Mouse (Mus musculus): Measurements from ENCODE around the gene Ift46.
"Not testable (repeated sequence)": the region's sequence is repeated elsewhere in the genome, so short reads cannot be mapped to it uniquely, and the experiment has no call there.

Ift46 gene

GRCm38 (mm10) chr9:44735886-44736285 is 31.8 kb upstream of the Ift46 start:
- DNase-seq (ENCODE audit: low read depth, low spot score) = no peak

GRCm38 (mm10) chr9:44736301-44736700 is 31.4 kb upstream of the Ift46 start:
- DNase-seq (ENCODE audit: low read depth, low spot score) = no peak

DNA sequence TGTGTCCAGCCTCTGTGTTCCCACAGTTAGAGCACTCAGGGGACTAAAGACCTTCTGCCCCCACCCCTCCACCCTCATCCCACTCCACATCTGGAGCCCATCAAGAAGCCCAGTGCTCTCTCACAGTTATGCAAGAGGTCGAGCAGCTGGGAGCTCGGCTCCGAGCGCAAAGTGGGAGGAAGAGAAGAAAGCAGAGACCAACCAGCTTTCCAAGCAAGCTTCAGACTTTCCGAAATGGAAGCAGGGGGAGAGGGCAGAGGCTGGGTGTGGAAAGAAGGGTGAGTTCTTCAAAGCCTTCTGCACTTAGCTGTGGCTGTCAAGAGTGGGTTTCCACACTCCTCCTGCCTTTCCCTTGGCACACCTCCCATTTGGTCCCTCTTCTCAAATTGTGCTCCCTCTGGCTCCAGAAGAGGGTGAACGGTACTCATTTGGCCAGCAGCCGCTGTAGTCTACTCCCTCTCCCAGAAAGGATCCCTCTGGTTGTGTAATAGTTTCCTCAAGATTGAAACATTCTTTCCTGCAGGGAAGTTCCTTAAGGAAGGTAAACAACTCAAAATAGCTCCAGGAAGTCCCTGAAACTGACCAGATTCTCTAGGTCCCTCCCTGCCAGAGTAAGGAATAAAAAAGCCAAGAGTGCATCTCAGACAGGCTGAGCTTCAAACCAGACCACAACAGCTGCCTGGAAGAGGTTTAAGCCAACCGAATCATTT is 30.3 kb upstream of the Ift46 start:
- no peak for DNase-seq (ENCODE audit: low read depth, low spot score)

DNA sequence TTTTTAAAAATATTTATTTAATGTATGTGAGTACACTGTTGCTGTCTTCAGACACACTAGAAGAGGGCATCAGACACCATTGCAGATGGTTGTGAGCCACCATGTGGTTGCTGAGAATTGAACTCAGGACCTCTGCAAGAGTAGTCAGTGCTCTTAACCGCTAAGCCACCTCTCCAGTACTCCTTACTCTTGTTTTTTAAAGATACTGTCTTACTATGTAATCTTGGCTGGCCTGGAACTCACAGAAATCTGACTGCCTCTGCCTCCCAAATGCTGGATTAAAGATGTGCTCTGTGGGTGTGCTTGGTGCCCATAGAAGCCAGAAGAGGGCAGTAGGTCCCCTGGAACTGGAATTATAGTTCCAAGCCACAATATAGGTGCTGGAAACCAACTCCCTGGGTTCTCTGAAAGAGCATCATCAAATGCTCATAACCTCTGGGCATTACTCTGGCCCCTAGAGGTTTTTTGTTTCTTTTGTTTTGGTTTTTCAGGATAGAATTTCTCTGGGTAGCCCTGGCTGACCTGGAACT is 27.0 kb upstream of the Ift46 start:
- DNase-seq (ENCODE audit: low read depth, low spot score) = no peak

- DNase-seq (ENCODE audit: low read depth, low spot score) = no peak
These were observed 22.3 kb upstream of the Ift46 start for GRCm38 (mm10) chr9:44745371-44745770.

GRCm38 (mm10) chr9:44746666-44747065 is 21.0 kb upstream of the Ift46 start:
- DNase-seq (ENCODE audit: low read depth, low spot score) = no peak

- DNase-seq (ENCODE audit: low read depth, low spot score) = no peak
These were observed 20.4 kb upstream of the Ift46 start for GRCm38 (mm10) chr9:44747341-44747740.

DNA sequence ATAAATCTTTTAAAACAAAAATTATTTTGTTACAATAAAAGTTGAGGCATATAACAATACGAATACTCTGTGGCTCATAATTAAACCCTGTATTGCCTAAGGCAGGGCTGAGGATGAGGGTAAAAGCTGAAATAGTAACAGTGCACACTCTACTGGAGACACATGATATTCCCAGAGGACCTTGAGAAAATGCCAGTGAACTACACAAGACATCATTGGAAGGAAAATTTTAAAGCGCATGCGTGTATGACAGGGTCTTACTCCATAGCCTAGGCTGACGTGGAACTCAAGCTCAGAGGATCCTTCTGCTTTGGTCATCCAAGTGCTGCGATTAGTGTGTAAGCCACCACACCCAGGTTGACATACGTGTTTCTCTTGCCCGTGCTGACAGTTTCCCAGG is 19.2 kb upstream of the Ift46 start:
- no peak for DNase-seq (ENCODE audit: low read depth, low spot score)

DNA sequence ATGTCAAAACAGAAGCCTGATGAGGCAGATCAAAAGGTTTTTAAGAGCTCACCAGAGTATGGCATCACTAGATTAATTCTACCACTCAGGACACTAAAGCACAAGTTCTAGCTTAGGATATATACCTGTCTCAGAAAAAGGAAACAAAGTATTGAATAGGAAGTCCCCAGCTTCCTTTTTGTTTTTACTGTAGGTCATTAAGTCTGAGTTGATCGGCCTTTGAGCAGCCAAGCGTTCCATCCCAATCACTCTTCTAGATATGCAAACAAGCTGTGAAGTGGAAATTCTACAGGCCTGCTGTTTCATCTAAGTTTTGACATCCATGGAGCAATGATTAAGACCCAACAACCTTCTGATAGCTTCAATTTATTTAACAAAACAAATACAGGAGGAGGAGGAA is 6.8 kb upstream of the Ift46 start:
- no peak for DNase-seq (ENCODE audit: low read depth, low spot score)

DNA sequence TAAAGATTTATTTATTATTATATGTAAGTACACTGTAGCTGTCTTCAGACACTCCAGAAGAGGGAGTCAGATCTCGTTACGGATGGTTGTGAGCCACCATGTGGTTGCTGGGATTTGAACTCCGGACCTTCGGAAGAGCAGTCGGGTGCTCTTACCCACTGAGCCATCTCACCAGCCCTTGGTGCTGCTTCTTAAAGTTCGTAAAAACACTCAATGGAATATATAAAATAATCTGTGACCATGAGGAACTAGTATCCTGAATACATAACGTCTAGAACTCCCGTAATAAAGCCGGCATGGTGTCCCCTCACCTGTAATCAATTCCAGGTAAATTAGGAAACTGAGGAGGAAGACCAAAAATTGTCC is 304 bp downstream of the Ift46 start:
- not testable (repeated sequence) for DNase-seq (ENCODE audit: low read depth, low spot score)

- no peak for DNase-seq (ENCODE audit: low read depth, low spot score)
These were observed 3.7 kb downstream of the Ift46 start for GRCm38 (mm10) chr9:44771376-44771775.

- no peak for DNase-seq (ENCODE audit: low read depth, low spot score)
These were observed 4.7 kb downstream of the Ift46 start for GRCm38 (mm10) chr9:44772392-44772749.

- peak; percentile 89 for DNase-seq (ENCODE audit: low read depth, low spot score)
These were observed 5.3 kb downstream of the Ift46 start for GRCm38 (mm10) chr9:44772750-44773651.

DNA sequence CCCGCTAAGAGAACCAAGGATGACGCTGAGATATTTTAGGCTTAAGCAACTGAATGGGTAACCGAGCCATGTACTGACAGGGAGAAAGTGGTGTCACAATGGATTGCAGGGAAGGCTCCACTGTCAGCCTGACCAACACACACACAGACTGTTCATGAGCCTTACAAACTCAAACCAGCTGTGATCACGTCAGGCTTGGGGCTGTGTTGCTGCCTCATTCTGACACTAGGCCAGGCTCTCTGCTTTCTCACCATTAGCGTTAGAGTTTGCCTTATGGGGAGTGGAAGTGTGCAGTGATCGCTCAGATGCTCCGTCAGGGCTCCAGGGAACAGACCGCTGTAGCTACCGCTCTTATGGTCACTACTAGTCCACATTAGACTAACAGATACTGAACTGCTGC is 25.1 kb downstream of the Ift46 start:
- DNase-seq (ENCODE audit: low read depth, low spot score) = no peak

- DNase-seq (ENCODE audit: low read depth, low spot score) = no peak
These were observed 30.6 kb downstream of the Ift46 start for GRCm38 (mm10) chr9:44798298-44798697.

- peak; percentile 62 for DNase-seq (ENCODE audit: low read depth, low spot score)
These were observed 31.6 kb downstream of the Ift46 start, which contains the start of gene Tmem25 for GRCm38 (mm10) chr9:44799102-44799957. Tmem25 (minus strand) TSS chr9:44799307.

GRCm38 (mm10) chr9:44799958-44800324 is 32.2 kb downstream of the Ift46 start:
- DNase-seq (ENCODE audit: low read depth, low spot score) = no peak

GRCm38 (mm10) chr9:44801669-44802068 is 34.0 kb downstream of the Ift46 start:
- DNase-seq (ENCODE audit: low read depth, low spot score) = no peak

- DNase-seq (ENCODE audit: low read depth, low spot score) = no peak
These were observed 35.2 kb downstream of the Ift46 start, which contains the start of gene Ttc36 for GRCm38 (mm10) chr9:44802808-44803450. Ttc36 (minus strand) TSS chr9:44803072.

GRCm38 (mm10) chr9:44804678-44805077 is 37.0 kb downstream of the Ift46 start:
- DNase-seq (ENCODE audit: low read depth, low spot score) = no peak

DNA sequence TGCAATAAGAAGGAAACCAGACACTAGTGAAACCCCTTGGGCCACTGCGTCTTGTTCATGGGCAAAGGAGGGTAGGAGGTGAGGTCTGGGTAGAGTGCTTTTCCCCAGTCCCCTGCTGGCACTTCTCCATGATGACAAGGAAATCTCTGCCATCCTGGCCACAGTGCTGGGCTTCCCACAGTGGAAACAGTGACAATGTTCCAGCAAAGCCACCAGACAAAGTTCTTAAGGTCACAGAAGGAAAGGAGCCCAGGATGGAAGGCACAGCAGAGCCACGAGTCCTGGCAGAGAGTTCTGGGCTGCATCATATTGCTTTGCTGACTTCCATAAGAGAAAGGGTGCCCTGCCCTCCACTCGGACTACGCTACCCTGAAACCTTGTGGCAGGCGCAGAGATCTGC is 37.8 kb downstream of the Ift46 start:
- no peak for DNase-seq (ENCODE audit: low read depth, low spot score)

Data from retina, adult 2 months (tissue).